Mouse (Mus musculus) testis, adult 2 months (tissue): ENCODE measurements around the gene Psmb9.

ENCODE experiments used
- CTCF ChIP-seq: fragments of 200-500 bp; IDR thresholded peaks from 2 replicates; pipeline ENCODE4 v1.5.1; 2012; ENCODE audit warnings: low read depth, mild to moderate bottlenecking, inconsistent platforms, low read length, moderate library complexity; ENCODE audit not compliant: control insufficient read depth, insufficient read depth, insufficient replicate concordance
- POLR2A ChIP-seq: fragments of 200-500 bp; IDR thresholded peaks from 2 replicates; pipeline ENCODE4 v1.6.1; 2012; ENCODE audit warnings: low read depth, mild to moderate bottlenecking, inconsistent platforms, low read length, moderate library complexity; ENCODE audit not compliant: control insufficient read depth

DNA sequence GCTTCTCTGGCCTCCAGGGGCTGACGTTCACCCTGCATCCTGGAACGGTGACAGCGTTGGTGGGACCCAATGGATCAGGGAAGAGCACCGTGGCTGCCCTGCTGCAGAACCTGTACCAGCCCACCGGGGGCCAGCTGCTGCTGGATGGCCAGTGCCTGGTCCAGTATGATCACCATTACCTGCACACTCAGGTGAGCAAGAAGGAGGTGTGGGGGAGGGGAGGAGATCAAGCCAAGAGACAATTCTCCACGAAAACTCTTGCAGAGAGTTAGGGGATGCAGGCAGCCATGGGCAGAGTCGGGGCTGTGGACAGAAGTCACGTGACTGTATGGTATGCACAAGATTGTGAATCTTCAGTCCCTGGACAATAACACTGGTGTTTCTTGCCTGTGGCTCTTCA, 5.9 kb upstream of the Psmb9 start:
- no peak for TF ChIP-seq CTCF
- TF ChIP-seq POLR2A: no peak
